Mouse (Mus musculus) intestine, embryonic 14.5 days (tissue): ENCODE measurements around the gene Ror1. TPM values are rescaled to one million over a fixed set of nuclear protein-coding genes. Genes with fewer than 3 reads are reported as not detected.
A peak's percentile ranks its signal among the peaks of the same experiment; 100 is the strongest.

Experiments
- ATAC-seq: fragments of 200-750 bp; cut with Nextera tagmentation; replicated peaks from 2 replicates; pipeline ENCODE4 v1.8.0; 2017; ENCODE audit warnings: low read depth, moderate number of reproducible peaks, moderate TSS enrichment, moderate library complexity; ENCODE audit not compliant: low FRiP score, low TSS enrichment
- DNase-seq: peaks from one replicate; pipeline ENCODE4 v3.0.0-alpha.2; 2018; ENCODE audit warnings: low spot score
- H3K27ac ChIP-seq: fragments of 300-500 bp; sonication (generic); 2 replicates; pipeline ENCODE4 v1.5.1; 2014; ENCODE audit warnings: low read depth, mild to moderate bottlenecking, control low read depth
- H3K27me3 ChIP-seq: fragments of 300-500 bp; sonication (generic); replicated peaks from 2 replicates; pipeline ENCODE4 v1.6.1; 2014; ENCODE audit warnings: low read length, control low read depth; ENCODE audit not compliant: control insufficient read depth, insufficient read depth
- H3K36me3 ChIP-seq: fragments of 300-500 bp; sonication (generic); 2 replicates; pipeline ENCODE4 v1.6.1; 2014; ENCODE audit warnings: low read length, control low read depth; ENCODE audit not compliant: control insufficient read depth, insufficient read depth
- H3K4me1 ChIP-seq: fragments of 300-500 bp; sonication (generic); replicated peaks from 2 replicates; pipeline ENCODE4 v1.6.1; 2014; ENCODE audit warnings: low read length, control low read depth, mixed read lengths; ENCODE audit not compliant: control insufficient read depth, insufficient read depth
- H3K4me2 ChIP-seq: fragments of 300-500 bp; sonication (generic); 2 replicates; pipeline ENCODE4 v1.6.1; 2014; ENCODE audit warnings: low read length
- H3K4me3 ChIP-seq: fragments of 300-500 bp; sonication (generic); 2 replicates; pipeline ENCODE4 v1.5.1; 2014; ENCODE audit warnings: low read depth, low read length, control low read depth, mixed read lengths
- H3K9ac ChIP-seq: fragments of 300-500 bp; sonication (generic); 2 replicates; pipeline ENCODE4 v1.6.1; 2014; ENCODE audit warnings: mild to moderate bottlenecking, low read length
- H3K9me3 ChIP-seq: fragments of 300-500 bp; sonication (generic); 2 replicates; pipeline ENCODE4 v1.6.1; 2016; ENCODE audit warnings: low read length, control low read depth; ENCODE audit not compliant: control insufficient read depth
- WGBS: fragments of 180-500 bp; shearing (Covaris S2); extraction: QIAGEN DNeasy Blood & Tissue Kit; methylation state at CpG from one replicate; pipeline ENCODE4 v1.1.7; 2014; 5-methylcytosine and 5-hydroxymethylcytosine counted together
- polyA plus RNA-seq: library from polyadenylated mRNA; unstranded; fragments of >200 nt; fragmentation: Nextera tagmentation; extraction: Ambion mirVana; gene quantifications from 2 replicates; pipeline ENCODE4 v1.2.1, GENCODE M21; 2014

Gene Ror1
- polyA plus RNA-seq, 1 experiment from 2014 or later, result 12.1 TPM

- peak overlapping the region; percentile 38; the same call in 1 of the 2 replicates for H3K27ac ChIP-seq
- ATAC-seq (no peak), DNase-seq (no peak)
- H3K4me2 ChIP-seq, result no peak overlapping the region
- no peaks in the 10 kb centered on the region for H3K27me3 ChIP-seq
- no peaks in the 10 kb centered on the region for H3K36me3 ChIP-seq
- WGBS, result 38% methylated on average over 2 of the region's 2 CpGs
- peaks cover 22% of the 10 kb centered on the region for H3K4me1 ChIP-seq
- H3K9me3 ChIP-seq, result no peaks in the 10 kb centered on the region
- H3K4me3 ChIP-seq, result no peak overlapping the region
- H3K9ac ChIP-seq, result no peak overlapping the region
These were observed 155.7 kb downstream of the Ror1 start for GRCm38 (mm10) chr4:100251270-100251669.

GRCm38 (mm10) chr4:100252050-100252449 is 156.5 kb downstream of the Ror1 start:
- peaks cover 22% of the 10 kb centered on the region for H3K4me1 ChIP-seq
- ATAC-seq, result no peak

GRCm38 (mm10) chr4:100252646-100253045 is 157.1 kb downstream of the Ror1 start:
- Histone ChIP-seq H3K27ac (no peak overlapping the region), H3K4me1 (peaks cover 22% of the 10 kb centered on the region), H3K9me3 (no peaks in the 10 kb centered on the region), H3K36me3 (no peaks in the 10 kb centered on the region), H3K4me3 (no peak overlapping the region), H3K9ac (no peak overlapping the region), H3K4me2 (no peak overlapping the region), H3K27me3 (no peaks in the 10 kb centered on the region)
- 69% methylated on average over 10 of the region's 10 CpGs for WGBS
- DNase-seq, result no peak
- no peak for ATAC-seq

More at GRCm38 (mm10) chr4:100252050-100252449, 156.5 kb downstream of the Ror1 start:
- Histone ChIP-seq H3K9ac (no peak overlapping the region), H3K4me2 (no peak overlapping the region), H3K9me3 (no peaks in the 10 kb centered on the region), H3K27me3 (no peaks in the 10 kb centered on the region), H3K27ac (no peak overlapping the region), H3K36me3 (no peaks in the 10 kb centered on the region), H3K4me3 (no peak overlapping the region)
- WGBS, result 19% methylated on average over 1 of the region's 1 CpGs
- no peak for DNase-seq

DNA sequence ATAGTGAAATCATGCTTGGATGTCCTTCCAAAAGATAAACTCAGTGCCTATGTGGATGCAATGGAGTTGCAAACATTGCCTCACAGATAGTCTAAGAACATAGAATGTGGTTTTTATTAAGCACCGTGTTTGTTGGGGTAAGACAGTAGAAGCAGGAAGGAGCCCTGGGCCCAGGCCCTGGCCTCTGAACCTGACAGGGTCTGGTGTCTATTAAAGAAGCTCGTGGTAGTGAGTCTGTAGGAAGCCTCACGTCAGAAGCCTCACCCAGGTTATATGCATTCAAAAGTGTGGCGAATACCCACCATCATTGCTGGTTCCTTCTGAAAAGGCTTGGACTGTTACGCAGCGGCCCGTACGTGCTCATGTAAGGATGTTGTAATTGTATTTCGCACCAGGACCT is 157.8 kb downstream of the Ror1 start:
- DNase-seq, result no peak
- H3K27me3 ChIP-seq, result no peaks in the 10 kb centered on the region
- ATAC-seq, result no peak
- no peak overlapping the region for H3K4me2 ChIP-seq
- H3K4me3 ChIP-seq, result no peak overlapping the region
- no peaks in the 10 kb centered on the region for H3K36me3 ChIP-seq
- WGBS, result 78% methylated on average over 9 of the region's 9 CpGs
- no peak overlapping the region for H3K27ac ChIP-seq
- no peaks in the 10 kb centered on the region for H3K9me3 ChIP-seq
- H3K4me1 ChIP-seq, result peaks cover 22% of the 10 kb centered on the region
- H3K9ac ChIP-seq, result no peak overlapping the region

GRCm38 (mm10) chr4:100253831-100254230 is 158.2 kb downstream of the Ror1 start:
- Histone ChIP-seq H3K4me1 (peaks cover 22% of the 10 kb centered on the region), H3K27ac (no peak overlapping the region), H3K27me3 (no peaks in the 10 kb centered on the region), H3K9me3 (no peaks in the 10 kb centered on the region), H3K4me2 (no peak overlapping the region), H3K4me3 (no peak overlapping the region), H3K36me3 (no peaks in the 10 kb centered on the region), H3K9ac (no peak overlapping the region)
- DNase-seq (no peak), ATAC-seq (no peak)
- WGBS, result 74% methylated on average over 7 of the region's 7 CpGs

DNA sequence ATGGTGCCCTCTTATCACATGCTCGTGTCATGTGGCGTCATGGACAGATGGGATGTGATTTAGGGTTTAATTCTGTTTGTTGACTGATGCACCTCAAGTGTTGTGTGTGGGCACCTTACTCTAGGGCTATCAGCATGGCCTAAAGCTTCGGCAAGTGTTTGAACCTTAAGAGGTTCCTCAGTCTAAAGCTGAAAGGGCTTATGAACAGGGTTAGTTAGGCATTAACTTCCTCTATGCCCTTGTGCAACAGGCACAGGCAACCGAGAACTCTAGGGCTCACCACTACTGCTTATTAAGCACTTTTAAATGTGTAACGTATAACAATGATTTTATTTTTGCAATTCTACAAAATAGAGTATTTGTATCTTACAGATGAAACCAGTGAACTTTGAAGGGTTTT is 162.9 kb downstream of the Ror1 start:
- H3K27me3 ChIP-seq, result no peaks in the 10 kb centered on the region
- H3K4me1 ChIP-seq, result peaks cover 11% of the 10 kb centered on the region
- no peaks in the 10 kb centered on the region for H3K36me3 ChIP-seq
- DNase-seq (peak; percentile 16), ATAC-seq (no peak)
- H3K4me2 ChIP-seq, result no peak overlapping the region
- H3K9ac ChIP-seq, result no peak overlapping the region
- WGBS, result 79% methylated on average over 5 of the region's 5 CpGs
- H3K9me3 ChIP-seq, result no peaks in the 10 kb centered on the region
- H3K27ac ChIP-seq, result no peak overlapping the region
- H3K4me3 ChIP-seq, result no peak overlapping the region

DNA sequence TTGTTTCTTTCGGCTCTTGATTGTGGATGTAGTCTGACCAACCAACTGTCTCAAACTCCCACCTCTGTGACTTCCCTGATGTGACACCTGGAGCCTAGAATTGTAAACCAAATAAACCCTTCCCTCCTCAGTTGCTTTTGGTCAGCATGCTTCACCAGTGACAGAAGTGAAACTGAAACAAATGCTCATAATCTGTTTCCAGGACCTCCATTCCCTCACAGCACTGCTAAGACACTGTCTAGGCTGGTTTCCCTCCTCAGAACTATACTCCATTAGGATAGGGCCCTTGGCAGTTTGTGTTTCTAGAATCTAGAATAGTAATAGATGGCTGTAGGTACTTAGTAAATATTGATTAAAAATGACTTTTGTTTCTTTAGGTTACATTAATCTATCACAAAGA is 168.3 kb downstream of the Ror1 start:
- Histone ChIP-seq H3K9ac (no peak overlapping the region), H3K9me3 (no peaks in the 10 kb centered on the region), H3K27ac (no peak overlapping the region), H3K4me3 (no peak overlapping the region), H3K36me3 (no peaks in the 10 kb centered on the region), H3K4me1 (no peaks in the 10 kb centered on the region), H3K4me2 (no peak overlapping the region), H3K27me3 (no peaks in the 10 kb centered on the region)
- WGBS, result 100% methylated on average over 1 of the region's 1 CpGs
- no peak for ATAC-seq
- DNase-seq, result no peak

DNA sequence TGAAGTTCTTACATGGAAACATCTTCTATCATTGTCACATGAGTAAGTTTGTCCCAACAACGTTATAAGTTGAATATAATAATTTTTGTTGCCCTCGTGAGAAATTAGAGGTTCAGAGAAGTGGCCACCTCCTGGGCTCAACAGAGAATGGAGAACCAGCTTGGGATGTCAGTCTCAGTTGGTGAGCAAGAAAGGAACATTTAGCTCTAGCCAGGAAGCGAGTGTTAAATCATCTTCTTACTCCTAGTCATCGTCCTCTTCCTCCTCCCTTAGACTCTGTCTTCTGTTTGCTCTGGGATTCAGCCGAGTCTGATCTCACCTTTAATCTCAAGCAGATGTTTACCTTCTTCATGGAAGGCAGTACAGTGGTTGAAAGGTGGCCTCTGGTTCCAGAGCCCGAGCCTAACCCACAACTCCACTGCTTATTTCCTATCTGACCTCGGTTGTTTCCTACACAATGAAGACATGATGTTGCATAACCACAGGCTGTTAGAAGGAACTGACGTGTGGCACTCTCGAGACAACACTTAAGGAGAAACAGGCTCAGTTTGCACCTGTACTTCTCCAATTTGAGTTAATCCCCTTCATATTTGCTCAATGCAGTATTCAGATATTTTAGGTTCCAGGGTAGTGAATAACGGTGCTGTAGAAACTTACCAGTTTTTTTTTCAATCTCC is 175.6 kb downstream of the Ror1 start:
- H3K36me3 ChIP-seq, result no peaks in the 10 kb centered on the region
- ATAC-seq, result no peak
- H3K9ac ChIP-seq, result no peak overlapping the region
- DNase-seq, result no peak
- H3K27me3 ChIP-seq, result no peaks in the 10 kb centered on the region
- peaks cover 5% of the 10 kb centered on the region; the same call in 1 of the 2 replicates for H3K4me1 ChIP-seq
- no peak overlapping the region for H3K4me2 ChIP-seq
- no peak overlapping the region for H3K27ac ChIP-seq
- H3K9me3 ChIP-seq, result no peaks in the 10 kb centered on the region
- H3K4me3 ChIP-seq, result no peak overlapping the region
- 59% methylated on average over 10 of the region's 10 CpGs for WGBS

DNA sequence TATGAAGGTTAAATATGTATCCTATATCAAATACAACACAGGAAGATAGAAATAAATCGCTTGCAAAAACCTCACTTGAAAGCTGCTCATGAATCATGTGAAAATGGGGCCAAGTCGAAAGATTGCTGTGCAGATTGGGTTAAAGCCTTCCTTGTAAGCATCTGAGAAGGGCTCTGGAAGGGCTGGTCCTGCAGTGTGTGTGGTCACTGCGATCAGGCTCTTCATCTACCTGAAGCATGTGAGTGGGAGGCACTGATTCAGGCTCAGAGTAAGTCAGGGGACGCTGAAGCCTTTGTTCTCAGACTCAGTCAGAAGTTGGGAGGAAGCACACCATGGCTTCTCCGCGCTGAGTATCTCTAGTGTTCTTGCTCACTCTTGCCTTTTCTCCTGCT is 176.1 kb downstream of the Ror1 start:
- H3K27ac ChIP-seq, result no peak overlapping the region
- WGBS, result 40% methylated on average over 6 of the region's 6 CpGs
- ATAC-seq, result no peak

More for the DNA sequence above, 176.1 kb downstream of the Ror1 start:
- Histone ChIP-seq H3K4me3 (no peak overlapping the region), H3K9me3 (no peaks in the 10 kb centered on the region), H3K4me2 (no peak overlapping the region), H3K9ac (no peak overlapping the region), H3K36me3 (no peaks in the 10 kb centered on the region), H3K4me1 (peaks cover 5% of the 10 kb centered on the region; the same call in 1 of the 2 replicates), H3K27me3 (no peaks in the 10 kb centered on the region)
- DNase-seq, result no peak
